Mouse (Mus musculus): Measurements from ENCODE around the gene Tns1. TPM values are rescaled to one million over a fixed set of nuclear protein-coding genes. Genes with fewer than 3 reads are reported as not detected.

The Tns1 gene
- polyA plus RNA-seq, 1 experiment = 117 TPM

DNA sequence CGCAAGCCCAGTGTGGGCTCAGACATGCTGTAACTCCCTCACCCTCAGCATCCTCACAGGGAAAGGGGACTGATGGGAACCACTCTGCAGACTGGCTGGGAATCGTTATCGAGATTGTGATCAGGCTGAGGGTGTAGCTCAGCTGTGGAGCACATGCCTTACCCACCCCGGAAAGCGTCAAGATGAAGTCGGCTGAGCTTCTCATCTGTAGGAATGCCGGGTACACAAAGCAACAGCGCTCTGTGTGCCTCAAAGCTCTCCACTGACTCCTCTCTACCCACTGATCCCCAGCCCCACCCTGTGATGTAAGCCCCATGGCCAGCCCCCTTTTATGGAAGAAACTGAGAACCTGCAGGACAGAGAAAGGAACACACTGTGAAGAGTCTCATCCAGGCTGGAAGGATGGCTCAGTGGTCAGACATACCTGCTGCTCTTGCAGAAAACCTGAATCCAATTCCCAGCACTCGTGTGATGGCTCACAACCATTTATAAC lies 97.5 kb downstream of the Tns1 start:
- no peak overlapping the region for H3K27ac ChIP-seq (ENCODE audit: control insufficient read depth, insufficient read depth, low read length)
- TF ChIP-seq CTCF (IDR thresholded peaks at IDR 0.05; ENCODE audit: borderline replicate concordance, control insufficient read depth, extremely low read depth, insufficient read depth, low read length, poor library complexity) (no peak), POLR2A (IDR thresholded peaks at IDR 0.05; ENCODE audit: control insufficient read depth, extremely low read depth, insufficient read depth, low read length, poor library complexity) (no peak)
- 95% methylated on average over 9 of the region's 9 CpGs for WGBS
- H3K36me3 ChIP-seq (ENCODE audit: control insufficient read depth, insufficient read depth, low read length) = no peaks in the 10 kb centered on the region
- H3K4me1 ChIP-seq (replicated peaks; ENCODE audit: control insufficient read depth, insufficient read depth, low read length) = 0 out of 2 replicates have a peak, but pooled peaks cover 4% of the 10 kb centered on the region
- no peak for DNase-seq
- no peaks in the 10 kb centered on the region for H3K27me3 ChIP-seq (ENCODE audit: control insufficient read depth, insufficient read depth, low read length)
- no peak overlapping the region for H3K4me3 ChIP-seq (ENCODE audit: control insufficient read depth, insufficient read depth, low read length)

DNA sequence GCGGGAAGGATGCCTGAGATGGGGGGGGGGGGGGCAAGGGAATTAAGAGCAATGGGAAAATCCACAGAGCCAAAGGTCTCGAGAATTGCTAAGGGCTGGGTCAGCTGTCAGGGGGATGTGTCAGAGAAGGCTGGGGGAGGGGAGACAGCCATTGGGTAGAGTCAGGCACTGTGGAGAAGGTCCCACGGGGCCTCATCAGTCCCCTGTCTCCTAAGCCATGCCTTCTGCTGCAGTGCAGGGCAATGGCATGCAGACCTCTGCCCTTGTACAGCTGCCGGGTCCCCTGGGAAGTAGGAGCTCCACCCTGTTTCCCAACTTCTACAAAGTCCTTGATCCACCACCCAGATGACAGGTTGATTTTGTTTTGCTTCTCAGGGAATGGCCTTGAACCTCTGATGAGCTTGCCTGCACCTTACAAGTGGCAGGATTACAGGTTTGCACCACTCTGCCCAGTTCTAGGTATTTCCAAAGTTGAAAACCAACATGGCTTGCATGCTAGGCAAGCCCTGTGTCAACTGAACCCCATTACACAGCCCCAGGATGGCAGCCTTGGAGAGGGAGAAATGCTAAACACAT lies 98.5 kb downstream of the Tns1 start:
- WGBS = 69% methylated on average over 4 of the region's 4 CpGs
- H3K36me3 ChIP-seq (ENCODE audit: control insufficient read depth, insufficient read depth, low read length) = no peaks in the 10 kb centered on the region

DNA sequence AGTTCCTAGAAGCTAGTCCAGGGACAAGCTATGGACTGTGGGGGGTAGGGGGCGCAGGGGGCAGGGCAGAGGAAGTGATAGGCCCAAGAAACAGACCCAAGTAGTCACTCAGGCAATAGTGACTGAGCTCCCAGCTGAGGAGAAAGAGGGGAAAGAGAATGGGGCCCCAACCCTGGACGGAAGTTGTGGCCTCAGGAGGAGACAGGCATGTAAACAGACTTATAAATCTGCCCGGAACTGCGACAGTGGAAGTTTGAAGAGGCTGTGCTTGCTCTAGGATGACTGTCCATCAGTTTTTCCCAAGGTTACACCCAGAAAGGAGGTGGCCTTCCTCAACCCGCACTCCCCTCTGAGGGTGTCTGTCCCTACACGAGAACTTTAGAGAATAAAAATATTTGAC lies 99.0 kb downstream of the Tns1 start:
- Histone ChIP-seq H3K36me3 (ENCODE audit: control insufficient read depth, insufficient read depth, low read length) (no peaks in the 10 kb centered on the region), H3K27ac (ENCODE audit: control insufficient read depth, insufficient read depth, low read length) (no peak overlapping the region), H3K4me1 (replicated peaks; ENCODE audit: control insufficient read depth, insufficient read depth, low read length) (0 out of 2 replicates have a peak, but pooled peaks cover 4% of the 10 kb centered on the region), H3K4me3 (ENCODE audit: control insufficient read depth, insufficient read depth, low read length) (no peak overlapping the region), H3K27me3 (ENCODE audit: control insufficient read depth, insufficient read depth, low read length) (no peaks in the 10 kb centered on the region)
- DNase-seq = no peak
- 48% methylated on average over 6 of the region's 6 CpGs for WGBS
- TF ChIP-seq POLR2A (IDR thresholded peaks at IDR 0.05; ENCODE audit: control insufficient read depth, extremely low read depth, insufficient read depth, low read length, poor library complexity) (no peak), CTCF (IDR thresholded peaks at IDR 0.05; ENCODE audit: borderline replicate concordance, control insufficient read depth, extremely low read depth, insufficient read depth, low read length, poor library complexity) (no peak)

More for the DNA sequence above, 98.5 kb downstream of the Tns1 start:
- Histone ChIP-seq H3K4me3 (ENCODE audit: control insufficient read depth, insufficient read depth, low read length) (no peak overlapping the region), H3K27ac (ENCODE audit: control insufficient read depth, insufficient read depth, low read length) (no peak overlapping the region), H3K27me3 (ENCODE audit: control insufficient read depth, insufficient read depth, low read length) (no peaks in the 10 kb centered on the region), H3K4me1 (replicated peaks; ENCODE audit: control insufficient read depth, insufficient read depth, low read length) (0 out of 2 replicates have a peak, but pooled peaks cover 4% of the 10 kb centered on the region)
- DNase-seq = no peak
- TF ChIP-seq POLR2A (IDR thresholded peaks at IDR 0.05; ENCODE audit: control insufficient read depth, extremely low read depth, insufficient read depth, low read length, poor library complexity) (no peak), CTCF (IDR thresholded peaks at IDR 0.05; ENCODE audit: borderline replicate concordance, control insufficient read depth, extremely low read depth, insufficient read depth, low read length, poor library complexity) (no peak)

DNA sequence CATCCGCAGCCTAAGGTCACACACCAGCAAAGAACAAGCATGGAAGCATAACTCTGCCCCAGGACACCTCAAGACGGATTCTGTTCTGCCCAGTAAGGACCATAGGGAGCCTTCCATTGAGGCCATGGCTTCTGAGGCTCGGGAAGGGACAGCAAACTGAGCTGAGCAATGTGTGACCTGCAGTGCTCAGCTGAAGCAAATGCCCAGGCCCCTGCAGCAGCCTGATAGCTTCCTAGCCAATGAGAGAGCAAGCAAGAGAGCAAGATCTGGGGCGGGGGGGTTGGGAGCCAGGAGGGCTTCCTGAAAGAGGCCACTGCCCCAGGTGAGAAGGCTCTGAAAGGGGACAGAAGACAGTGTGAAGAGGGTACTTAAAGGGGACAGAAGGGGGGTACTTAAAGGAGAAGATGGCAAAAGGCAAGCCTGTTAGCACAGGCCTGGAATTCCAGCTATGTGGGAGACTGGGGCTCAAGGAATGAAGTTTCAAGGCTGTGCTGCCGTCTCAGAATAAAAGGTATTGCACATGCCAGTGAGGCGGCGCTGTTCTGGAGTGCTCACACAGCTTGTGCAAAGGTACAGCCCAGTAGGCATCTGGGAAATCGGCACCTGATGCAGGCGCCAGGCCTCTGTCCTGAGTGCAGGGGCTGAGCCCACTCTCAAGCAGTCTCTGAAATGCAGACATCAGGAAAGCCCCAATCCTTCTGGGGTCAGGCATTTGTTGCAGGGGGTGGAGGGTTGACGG lies 99.6 kb downstream of the Tns1 start:
- H3K27ac ChIP-seq (ENCODE audit: control insufficient read depth, insufficient read depth, low read length) = no peak overlapping the region
- 81% methylated on average over 10 of the region's 10 CpGs for WGBS
- H3K4me3 ChIP-seq (ENCODE audit: control insufficient read depth, insufficient read depth, low read length) = no peak overlapping the region
- TF ChIP-seq CTCF (IDR thresholded peaks at IDR 0.05; ENCODE audit: borderline replicate concordance, control insufficient read depth, extremely low read depth, insufficient read depth, low read length, poor library complexity) (no peak), POLR2A (IDR thresholded peaks at IDR 0.05; ENCODE audit: control insufficient read depth, extremely low read depth, insufficient read depth, low read length, poor library complexity) (no peak)
- DNase-seq = no peak
- H3K36me3 ChIP-seq (ENCODE audit: control insufficient read depth, insufficient read depth, low read length) = no peaks in the 10 kb centered on the region
- 0 out of 2 replicates have a peak, but pooled peaks cover 4% of the 10 kb centered on the region for H3K4me1 ChIP-seq (replicated peaks; ENCODE audit: control insufficient read depth, insufficient read depth, low read length)
- no peaks in the 10 kb centered on the region for H3K27me3 ChIP-seq (ENCODE audit: control insufficient read depth, insufficient read depth, low read length)

DNA sequence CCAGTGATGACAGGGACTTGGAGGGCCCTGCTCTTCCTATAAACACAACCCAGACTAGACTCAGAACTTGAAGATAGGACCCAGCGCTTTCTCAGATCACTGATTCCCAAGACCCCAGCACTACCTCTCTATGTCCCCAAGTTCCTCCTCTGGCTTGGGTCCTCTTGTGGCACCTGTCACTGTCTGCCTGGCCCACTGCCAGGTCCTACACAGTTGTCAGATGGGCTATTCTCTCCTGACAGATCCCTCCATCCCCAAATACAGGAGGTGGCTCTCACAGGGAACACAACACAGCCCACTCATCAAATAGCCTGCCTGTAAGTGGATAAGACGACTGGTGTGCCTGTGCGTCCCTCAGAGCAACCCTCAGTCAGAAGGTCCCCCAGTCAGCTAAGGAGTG lies 101.3 kb downstream of the Tns1 start:
- H3K4me3 ChIP-seq (ENCODE audit: control insufficient read depth, insufficient read depth, low read length) = no peak overlapping the region
- no peaks in the 10 kb centered on the region for H3K27me3 ChIP-seq (ENCODE audit: control insufficient read depth, insufficient read depth, low read length)
- H3K27ac ChIP-seq (ENCODE audit: control insufficient read depth, insufficient read depth, low read length) = no peak overlapping the region
- no peaks in the 10 kb centered on the region for H3K36me3 ChIP-seq (ENCODE audit: control insufficient read depth, insufficient read depth, low read length)
- 0 out of 2 replicates have a peak, but pooled peaks cover 4% of the 10 kb centered on the region for H3K4me1 ChIP-seq (replicated peaks; ENCODE audit: control insufficient read depth, insufficient read depth, low read length)
- no peak for TF ChIP-seq CTCF (IDR thresholded peaks at IDR 0.05; ENCODE audit: borderline replicate concordance, control insufficient read depth, extremely low read depth, insufficient read depth, low read length, poor library complexity)
- no peak for TF ChIP-seq POLR2A (IDR thresholded peaks at IDR 0.05; ENCODE audit: control insufficient read depth, extremely low read depth, insufficient read depth, low read length, poor library complexity)
- 85% methylated on average over 3 of the region's 3 CpGs for WGBS
- no peak for DNase-seq

DNA sequence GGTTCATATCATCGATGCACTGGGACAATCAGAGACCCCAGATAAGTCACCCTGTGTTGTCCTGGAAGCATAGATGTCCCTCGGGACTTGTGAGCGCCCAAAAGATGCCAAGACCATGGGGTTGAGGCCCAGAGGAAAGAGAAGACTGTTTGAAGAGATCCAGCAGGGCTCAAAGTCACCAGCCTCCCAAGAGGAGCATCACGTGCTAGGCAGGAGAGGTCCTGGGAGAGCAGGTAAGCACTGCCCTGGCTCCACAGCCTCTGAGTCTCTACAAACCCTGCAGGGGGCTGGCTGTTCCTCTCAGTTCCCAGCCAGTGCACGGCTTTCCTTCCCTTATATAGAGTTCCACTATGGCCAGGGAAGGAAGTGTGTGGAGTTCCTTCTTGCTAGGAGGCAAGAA lies 101.7 kb downstream of the Tns1 start:
- Histone ChIP-seq H3K4me1 (replicated peaks; ENCODE audit: control insufficient read depth, insufficient read depth, low read length) (0 out of 2 replicates have a peak, but pooled peaks cover 4% of the 10 kb centered on the region), H3K4me3 (ENCODE audit: control insufficient read depth, insufficient read depth, low read length) (no peak overlapping the region), H3K27me3 (ENCODE audit: control insufficient read depth, insufficient read depth, low read length) (no peaks in the 10 kb centered on the region), H3K36me3 (ENCODE audit: control insufficient read depth, insufficient read depth, low read length) (no peaks in the 10 kb centered on the region), H3K27ac (ENCODE audit: control insufficient read depth, insufficient read depth, low read length) (no peak overlapping the region)
- no peak for DNase-seq
- WGBS = 88% methylated on average over 5 of the region's 5 CpGs
- TF ChIP-seq CTCF (IDR thresholded peaks at IDR 0.05; ENCODE audit: borderline replicate concordance, control insufficient read depth, extremely low read depth, insufficient read depth, low read length, poor library complexity) = no peak
- no peak for TF ChIP-seq POLR2A (IDR thresholded peaks at IDR 0.05; ENCODE audit: control insufficient read depth, extremely low read depth, insufficient read depth, low read length, poor library complexity)
